Mouse (Mus musculus): ENCODE measurements around the gene Capn12.

DNA sequence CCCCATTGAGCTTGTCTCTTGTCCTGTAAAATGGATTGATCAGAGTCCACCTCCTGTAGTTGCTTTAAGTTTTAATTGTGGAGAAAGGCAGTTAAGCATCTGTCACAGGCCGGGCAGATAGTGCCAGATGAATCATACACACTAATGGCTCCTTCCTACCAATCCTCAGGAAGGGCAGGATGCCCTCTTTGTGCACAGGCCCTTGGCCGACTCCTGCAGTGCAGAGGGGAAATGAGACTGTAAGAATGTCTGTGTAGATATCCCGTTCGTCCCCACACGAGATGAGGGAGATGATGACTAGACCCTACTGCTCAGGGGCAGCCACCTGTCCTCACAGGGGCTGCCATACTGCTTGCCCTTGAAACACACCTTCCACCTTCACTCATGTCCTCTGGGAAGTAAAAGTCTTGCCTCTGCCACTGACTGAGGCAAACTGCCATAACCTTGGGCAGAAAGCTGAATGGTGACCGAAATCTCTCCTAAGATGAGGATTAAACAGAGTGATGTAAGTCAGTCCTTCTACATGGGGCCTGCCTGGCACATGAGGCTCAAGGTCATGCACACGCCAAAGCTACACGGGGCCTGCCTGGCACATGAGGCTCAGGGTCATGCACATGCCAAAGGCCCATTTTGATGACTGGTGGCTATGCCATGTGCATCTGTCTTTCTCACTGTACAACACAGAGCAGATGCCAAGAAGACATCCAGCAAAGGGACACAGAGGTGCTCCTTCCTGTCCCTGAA is 40.7 kb downstream of the Capn12 start:
- TF ChIP-seq EP300 (IDR thresholded peaks at IDR 0.05; ENCODE audit: low read length), result no peak
- TF ChIP-seq CTCF (conservative IDR thresholded peaks at IDR 0.05 in 1 of 2, IDR thresholded peaks at IDR 0.05 in 1 of 2; ENCODE audit: low read depth in 2 of 2, low read length in 2 of 2), result no peak
- no peak for TF ChIP-seq RCOR1 (conservative IDR thresholded peaks at IDR 0.05; ENCODE audit: low read depth, low read length)
- no peak for TF ChIP-seq ZKSCAN1 (IDR thresholded peaks at IDR 0.05; ENCODE audit: borderline replicate concordance, low read depth, low read length)
- TF ChIP-seq POLR2A (IDR thresholded peaks at IDR 0.05; ENCODE audit: low read depth, low read length), result no peak
- TF ChIP-seq ZNF384 (IDR thresholded peaks at IDR 0.05; ENCODE audit: low read depth, low read length), result no peak
- TF ChIP-seq KAT2A (IDR thresholded peaks at IDR 0.05; ENCODE audit: insufficient replicate concordance, low read length), result no peak
- TF ChIP-seq MAFK (IDR thresholded peaks at IDR 0.05; ENCODE audit: insufficient replicate concordance, low read length), result no peak
- TF ChIP-seq UBTF (IDR thresholded peaks at IDR 0.05; ENCODE audit: low read depth, low read length), result no peak
- TF ChIP-seq SMC3 (IDR thresholded peaks at IDR 0.05; ENCODE audit: low read depth, low read length), result no peak
- TF ChIP-seq MEF2A (IDR thresholded peaks at IDR 0.05; ENCODE audit: borderline replicate concordance, low read depth, low read length), result no peak
- TF ChIP-seq MYC (IDR thresholded peaks at IDR 0.05; ENCODE audit: low read depth, low read length), result no peak
